Mouse (Mus musculus) hindbrain, embryonic 15.5 days (tissue): ENCODE data around the gene Arhgef11. TPM values are rescaled to one million over a fixed set of nuclear protein-coding genes. Genes with fewer than 3 reads are reported as not detected.
A peak's percentile ranks its signal among the peaks of the same experiment; 100 is the strongest.

Experiments used
- ATAC-seq: fragments of 200-750 bp; cut with Nextera tagmentation; 2 replicates; pipeline ENCODE4 v1.8.0; 2017; ENCODE audit warnings: low read depth, moderate number of reproducible peaks, moderate TSS enrichment; ENCODE audit not compliant: low FRiP score
- H3K27ac ChIP-seq: fragments of 300-500 bp; sonication (generic); replicated peaks from 2 replicates; pipeline ENCODE4 v1.5.1; 2015; ENCODE audit warnings: mild to moderate bottlenecking, inconsistent platforms
- H3K27me3 ChIP-seq: fragments of 300-500 bp; sonication (generic); 2 replicates; pipeline ENCODE4 v1.6.1; 2015; ENCODE audit warnings: control low read depth, inconsistent platforms
- H3K36me3 ChIP-seq: fragments of 300-500 bp; sonication (generic); 2 replicates; pipeline ENCODE4 v1.6.1; 2015; ENCODE audit warnings: control low read depth, inconsistent platforms
- H3K4me1 ChIP-seq: fragments of 300-500 bp; sonication (generic); replicated peaks from 2 replicates; pipeline ENCODE4 v1.6.1; 2015; ENCODE audit warnings: control low read depth, inconsistent platforms
- H3K4me2 ChIP-seq: fragments of 300-500 bp; sonication (generic); 2 replicates; pipeline ENCODE4 v1.6.1; 2015; ENCODE audit warnings: moderate library complexity, mild to moderate bottlenecking, inconsistent platforms
- H3K4me3 ChIP-seq: fragments of 300-500 bp; sonication (generic); 2 replicates; pipeline ENCODE4 v1.5.1; 2015; ENCODE audit warnings: mild to moderate bottlenecking, inconsistent platforms
- H3K9ac ChIP-seq: fragments of 300-500 bp; sonication (generic); 2 replicates; pipeline ENCODE4 v1.6.1; 2015; ENCODE audit warnings: inconsistent platforms
- H3K9me3 ChIP-seq: fragments of 300-500 bp; sonication (generic); 2 replicates; pipeline ENCODE4 v1.6.1; 2016; ENCODE audit warnings: control low read depth, inconsistent platforms
- WGBS: fragments of 180-500 bp; shearing (Covaris S2); methylation state at CpG from one replicate; pipeline ENCODE4 v1.1.7; 2015; 5-methylcytosine and 5-hydroxymethylcytosine counted together
- polyA plus RNA-seq: library from polyadenylated mRNA; unstranded; fragments of >200 nt; fragmentation: Nextera tagmentation; extraction: Ambion mirVana; gene quantifications from 2 replicates; pipeline ENCODE4 v1.2.1, GENCODE M21; 2015

The Arhgef11 gene
- polyA plus RNA-seq, 1 experiment from 2014 or later = 22.0 TPM

- Histone ChIP-seq H3K27ac (no peak overlapping the region), H3K9me3 (no peaks in the 10 kb centered on the region), H3K9ac (no peak overlapping the region), H3K4me2 (no peak overlapping the region), H3K36me3 (no peaks in the 10 kb centered on the region), H3K4me3 (no peak overlapping the region), H3K4me1 (peaks cover 28% of the 10 kb centered on the region), H3K27me3 (no peaks in the 10 kb centered on the region)
- WGBS = 95% methylated on average over 4 of the region's 4 CpGs
- no peak for ATAC-seq
Observed at GRCm38 (mm10) chr3:87624899-87625298, 7.5 kb downstream of the Arhgef11 start.

GRCm38 (mm10) chr3:87630899-87631298, 13.5 kb downstream of the Arhgef11 start:
- H3K36me3 ChIP-seq = no peaks in the 10 kb centered on the region
- H3K9me3 ChIP-seq = no peaks in the 10 kb centered on the region
- H3K4me2 ChIP-seq = no peak overlapping the region
- H3K27me3 ChIP-seq = no peaks in the 10 kb centered on the region
- peak; percentile 74; the same call in 1 of the 2 replicates for ATAC-seq
- peak overlapping the region; percentile 62; the same call in 1 of the 2 replicates for H3K27ac ChIP-seq
- WGBS = 65% methylated on average over 9 of the region's 9 CpGs
- no peak overlapping the region for H3K4me3 ChIP-seq
- no peak overlapping the region for H3K9ac ChIP-seq
- peaks cover 17% of the 10 kb centered on the region for H3K4me1 ChIP-seq

- WGBS = 78% methylated on average over 4 of the region's 4 CpGs
- no peak for ATAC-seq
- Histone ChIP-seq H3K4me2 (no peak overlapping the region), H3K9me3 (no peaks in the 10 kb centered on the region), H3K4me3 (no peak overlapping the region), H3K27ac (no peak overlapping the region), H3K9ac (no peak overlapping the region), H3K27me3 (no peaks in the 10 kb centered on the region), H3K36me3 (no peaks in the 10 kb centered on the region), H3K4me1 (peaks cover 17% of the 10 kb centered on the region)
Observed at GRCm38 (mm10) chr3:87631408-87631807, 14.0 kb downstream of the Arhgef11 start.

- no peak overlapping the region for H3K4me2 ChIP-seq
- WGBS = 71% methylated on average over 4 of the region's 4 CpGs
- no peaks in the 10 kb centered on the region for H3K27me3 ChIP-seq
- H3K9ac ChIP-seq = no peak overlapping the region
- no peak overlapping the region for H3K27ac ChIP-seq
- H3K9me3 ChIP-seq = no peaks in the 10 kb centered on the region
- peaks cover 14% of the 10 kb centered on the region for H3K4me1 ChIP-seq
- ATAC-seq = no peak
- H3K4me3 ChIP-seq = no peak overlapping the region
- no peaks in the 10 kb centered on the region for H3K36me3 ChIP-seq
Observed at GRCm38 (mm10) chr3:87635514-87635913, 18.2 kb downstream of the Arhgef11 start.

GRCm38 (mm10) chr3:87643453-87643852, 26.1 kb downstream of the Arhgef11 start:
- Histone ChIP-seq H3K27ac (no peak overlapping the region), H3K4me2 (no peak overlapping the region)

GRCm38 (mm10) chr3:87646174-87646573, 28.8 kb downstream of the Arhgef11 start:
- 98% methylated on average over 1 of the region's 1 CpGs for WGBS
- H3K27me3 ChIP-seq = no peaks in the 10 kb centered on the region
- no peak overlapping the region for H3K4me3 ChIP-seq
- no peaks in the 10 kb centered on the region for H3K36me3 ChIP-seq
- H3K9me3 ChIP-seq = no peaks in the 10 kb centered on the region
- peaks cover 9% of the 10 kb centered on the region for H3K4me1 ChIP-seq
- H3K9ac ChIP-seq = no peak overlapping the region
- no peak overlapping the region for H3K4me2 ChIP-seq
- no peak overlapping the region for H3K27ac ChIP-seq
- no peak for ATAC-seq

More at GRCm38 (mm10) chr3:87643453-87643852, 26.1 kb downstream of the Arhgef11 start:
- Histone ChIP-seq H3K4me3 (no peak overlapping the region), H3K4me1 (peaks cover 9% of the 10 kb centered on the region), H3K27me3 (no peaks in the 10 kb centered on the region), H3K9me3 (no peaks in the 10 kb centered on the region), H3K36me3 (no peaks in the 10 kb centered on the region), H3K9ac (no peak overlapping the region)
- no peak for ATAC-seq
- 73% methylated on average over 1 of the region's 1 CpGs for WGBS

- no peak for ATAC-seq
- no peaks in the 10 kb centered on the region for H3K36me3 ChIP-seq
- no peak overlapping the region for H3K4me2 ChIP-seq
- H3K27ac ChIP-seq = no peak overlapping the region
- no peaks in the 10 kb centered on the region for H3K27me3 ChIP-seq
- no peak overlapping the region for H3K4me3 ChIP-seq
- WGBS = 91% methylated on average over 3 of the region's 3 CpGs
- no peak overlapping the region for H3K9ac ChIP-seq
- H3K9me3 ChIP-seq = no peaks in the 10 kb centered on the region
- H3K4me1 ChIP-seq = 0 out of 2 replicates have a peak, but pooled peaks cover under 1% of the 10 kb centered on the region
Observed at GRCm38 (mm10) chr3:87649063-87649462, 31.7 kb downstream of the Arhgef11 start.

- no peak overlapping the region for H3K4me2 ChIP-seq
- H3K27me3 ChIP-seq = no peaks in the 10 kb centered on the region
- H3K9me3 ChIP-seq = no peaks in the 10 kb centered on the region
- H3K4me3 ChIP-seq = no peak overlapping the region
- no peak overlapping the region for H3K9ac ChIP-seq
- no peaks in the 10 kb centered on the region for H3K36me3 ChIP-seq
- no peak for ATAC-seq
- peaks cover 9% of the 10 kb centered on the region; the same call in 1 of the 2 replicates for H3K4me1 ChIP-seq
- H3K27ac ChIP-seq = no peak overlapping the region
- WGBS = 77% methylated on average over 2 of the region's 2 CpGs
Observed at GRCm38 (mm10) chr3:87658348-87658747, 41.0 kb downstream of the Arhgef11 start.

GRCm38 (mm10) chr3:87659692-87660429, 42.5 kb downstream of the Arhgef11 start:
- no peak overlapping the region for H3K4me2 ChIP-seq

GRCm38 (mm10) chr3:87660479-87660878, 43.1 kb downstream of the Arhgef11 start:
- Histone ChIP-seq H3K27ac (no peak overlapping the region; the same call in 1 of the 2 replicates), H3K4me3 (no peak overlapping the region), H3K27me3 (no peaks in the 10 kb centered on the region), H3K9ac (no peak overlapping the region), H3K4me1 (peaks cover 1% of the 10 kb centered on the region; the same call in 1 of the 2 replicates), H3K36me3 (no peaks in the 10 kb centered on the region), H3K9me3 (no peaks in the 10 kb centered on the region), H3K4me2 (no peak overlapping the region)
- 83% methylated on average over 4 of the region's 4 CpGs for WGBS
- ATAC-seq = no peak

More at GRCm38 (mm10) chr3:87659692-87660429, 42.5 kb downstream of the Arhgef11 start:
- Histone ChIP-seq H3K36me3 (no peaks in the 10 kb centered on the region), H3K4me1 (peaks cover 7% of the 10 kb centered on the region; the same call in 1 of the 2 replicates), H3K9ac (no peak overlapping the region), H3K27ac (no peak overlapping the region; the same call in 1 of the 2 replicates), H3K4me3 (no peak overlapping the region), H3K27me3 (no peaks in the 10 kb centered on the region), H3K9me3 (no peaks in the 10 kb centered on the region)
- ATAC-seq = no peak
- 91% methylated on average over 9 of the region's 9 CpGs for WGBS

GRCm38 (mm10) chr3:87661291-87661690, 43.9 kb downstream of the Arhgef11 start:
- H3K4me1 ChIP-seq = no peaks in the 10 kb centered on the region
- ATAC-seq = no peak
- 90% methylated on average over 1 of the region's 1 CpGs for WGBS
- no peaks in the 10 kb centered on the region for H3K36me3 ChIP-seq
- H3K4me2 ChIP-seq = no peak overlapping the region
- no peak overlapping the region for H3K27ac ChIP-seq
- H3K27me3 ChIP-seq = no peaks in the 10 kb centered on the region
- no peak overlapping the region for H3K4me3 ChIP-seq
- H3K9ac ChIP-seq = no peak overlapping the region
- no peaks in the 10 kb centered on the region for H3K9me3 ChIP-seq

GRCm38 (mm10) chr3:87718525-87718924, 101.2 kb downstream of the Arhgef11 start:
- Histone ChIP-seq H3K36me3 (peaks cover 79% of the 10 kb centered on the region), H3K4me3 (no peak overlapping the region), H3K9ac (no peak overlapping the region), H3K4me1 (no peaks in the 10 kb centered on the region), H3K27ac (no peak overlapping the region), H3K4me2 (no peak overlapping the region), H3K9me3 (no peaks in the 10 kb centered on the region), H3K27me3 (no peaks in the 10 kb centered on the region)
- 89% methylated on average over 2 of the region's 2 CpGs for WGBS
- ATAC-seq = no peak
